Mouse (Mus musculus): ENCODE measurements around the gene Kcna2. TPM values are rescaled to one million over a fixed set of nuclear protein-coding genes. Genes with fewer than 3 reads are reported as not detected.

Kcna2 gene
- total RNA-seq, 2 experiments from 2014 or later: 133 to 160 TPM

GRCm38 (mm10) chr3:107150469-107150868, 49.5 kb downstream of the Kcna2 start:
- no peak for DNase-seq (ENCODE audit: low spot score in 2 of 2)

- no peak for DNase-seq (ENCODE audit: low spot score in 2 of 2)
These were observed 50.1 kb downstream of the Kcna2 start for GRCm38 (mm10) chr3:107150872-107151540.

- no peak for DNase-seq (ENCODE audit: low spot score in 2 of 2)
These were observed 53.1 kb downstream of the Kcna2 start for GRCm38 (mm10) chr3:107153772-107154655.

GRCm38 (mm10) chr3:107158856-107159255, 57.9 kb downstream of the Kcna2 start:
- no peak for DNase-seq (ENCODE audit: low spot score in 2 of 2)

GRCm38 (mm10) chr3:107159418-107159817, 58.5 kb downstream of the Kcna2 start:
- peak in 1 of 2 experiments; percentile 41 for DNase-seq (ENCODE audit: low spot score in 2 of 2)

GRCm38 (mm10) chr3:107159859-107160324, 58.9 kb downstream of the Kcna2 start:
- peak; percentile 48 to 65 for DNase-seq (ENCODE audit: low spot score in 2 of 2)

- no peak for DNase-seq (ENCODE audit: low spot score in 2 of 2)
These were observed 61.8 kb downstream of the Kcna2 start for GRCm38 (mm10) chr3:107162741-107163140.

Other genes starting within 250 kb of the Kcna2 start
- 10 to 100 TPM; 32.9 to 38.9 TPM for gene Kcna3, start 65.0 kb upstream of the Kcna2 start, total RNA-seq (2021)
- not detected for gene Kcna10, start 81.9 kb downstream of the Kcna2 start, total RNA-seq (2021)
- gene Cym, start 120.6 kb downstream of the Kcna2 start, total RNA-seq (2021): not detected
- gene A630076J17Rik, start 129.5 kb downstream of the Kcna2 start, total RNA-seq (2021): not detected
- gene Prok1, start 138.6 kb downstream of the Kcna2 start, total RNA-seq (2021): under 1 TPM in 1 of 2 experiments, not detected in 1; 0.14 TPM
- 10 to 100 TPM; 63.6 to 70.6 TPM for gene Lamtor5, start 177.7 kb downstream of the Kcna2 start, total RNA-seq (2021)
- gene Slc16a4, start 190.1 kb downstream of the Kcna2 start, total RNA-seq (2021): under 1 TPM; 0.77 to 0.82 TPM
- gene Rbm15, start 232.5 kb downstream of the Kcna2 start, total RNA-seq (2021): 10 to 100 TPM; 25.6 to 27.0 TPM